Mouse (Mus musculus) hindlimb bud, embryonic 11.5 days (tissue): ENCODE measurements around the gene Rnf224.
A peak's percentile ranks its signal among the peaks of the same experiment; 100 is the strongest.
"Not testable (repeated sequence)": the region's sequence is repeated elsewhere in the genome, so short reads cannot be mapped to it uniquely, and the experiment has no call there.

Experiments
- DNase-seq: peaks from one replicate; pipeline ENCODE4 v3.0.0-alpha.2; 2012; ENCODE audit warnings: low read depth, low spot score; ENCODE audit errors: extremely low spot score

Rnf224 gene

DNA sequence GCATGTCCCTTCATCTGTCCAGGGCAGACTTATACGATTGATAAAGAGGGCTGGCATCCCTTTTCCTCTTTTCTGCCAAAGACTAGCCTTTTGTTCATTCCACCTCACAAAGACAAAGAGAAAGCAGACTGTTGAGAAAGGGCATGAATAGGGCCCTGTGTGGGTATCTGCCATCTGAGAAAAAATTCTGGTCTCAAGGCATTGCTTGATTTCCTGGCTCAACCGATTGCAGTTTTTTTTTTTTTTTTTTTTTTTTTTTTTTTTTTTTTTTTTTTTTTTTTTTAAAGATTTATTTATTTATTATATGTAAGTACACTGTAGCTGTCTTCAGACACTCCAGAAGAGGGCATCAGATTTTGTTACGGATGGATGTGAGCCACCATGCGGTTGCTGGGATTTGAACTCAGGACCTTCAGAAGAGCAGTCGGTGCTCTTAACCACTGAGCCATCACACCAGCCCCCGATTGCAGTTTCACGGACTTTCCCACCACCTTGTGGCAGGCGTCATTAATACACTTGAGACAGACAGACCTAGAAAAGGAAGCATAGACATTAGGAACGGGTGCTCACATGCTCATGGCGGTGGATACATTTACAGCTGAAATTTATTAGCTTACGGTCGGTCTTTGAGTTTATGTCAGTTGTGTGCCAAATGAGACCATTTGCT, 20.0 kb upstream of the Rnf224 start:
- DNase-seq = not testable (repeated sequence)

DNA sequence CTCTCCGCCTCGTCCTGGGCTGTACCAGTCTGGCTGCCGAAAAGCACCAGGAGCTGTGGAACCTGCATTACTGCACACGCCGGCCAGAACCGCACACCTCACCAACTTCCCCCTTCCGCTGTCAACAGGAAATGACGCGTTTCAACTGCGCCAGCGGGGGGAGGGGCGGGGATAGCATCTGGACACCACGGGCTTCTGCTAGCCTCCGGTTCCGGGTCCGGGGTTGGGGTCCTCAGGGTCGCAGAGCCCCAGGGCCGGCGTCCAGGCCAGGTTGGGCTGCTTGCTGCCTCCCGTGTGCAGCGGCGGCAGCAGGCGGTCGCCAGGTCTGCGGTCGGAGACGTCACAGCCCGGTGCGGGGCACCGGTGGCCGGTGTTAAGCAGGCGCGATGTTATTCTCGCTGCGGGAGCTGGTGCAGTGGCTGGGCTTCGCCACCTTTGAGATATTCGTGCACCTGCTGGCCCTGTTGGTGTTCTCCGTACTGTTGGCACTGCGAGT, 18.7 kb upstream of the Rnf224 start, which contains the start of gene Tmem203:
TSS of gene Tmem203 (plus strand) at position 156 of the 496 bp plus-strand sequence.
- peak; percentile 62 for DNase-seq

DNA sequence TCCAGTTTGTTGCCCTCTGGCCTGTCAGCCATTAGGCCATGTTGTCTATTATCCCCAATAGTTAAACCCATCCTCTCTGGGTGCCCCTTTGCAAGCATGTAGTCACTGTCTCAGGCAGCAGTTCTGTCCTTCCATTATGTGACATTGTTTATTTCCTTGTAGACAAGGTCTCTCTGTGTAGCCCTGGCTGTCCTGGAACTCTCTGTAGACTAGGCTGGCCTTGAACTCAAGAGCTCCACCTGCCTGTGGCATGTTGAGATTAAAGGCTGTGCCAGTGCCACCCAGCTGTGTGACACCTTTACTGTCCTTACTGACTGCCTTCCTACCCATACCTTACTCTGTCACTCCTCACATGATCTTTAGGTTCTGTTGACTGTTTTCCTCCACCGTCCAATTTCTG, 15.7 kb upstream of the Rnf224 start:
- no peak for DNase-seq

DNA sequence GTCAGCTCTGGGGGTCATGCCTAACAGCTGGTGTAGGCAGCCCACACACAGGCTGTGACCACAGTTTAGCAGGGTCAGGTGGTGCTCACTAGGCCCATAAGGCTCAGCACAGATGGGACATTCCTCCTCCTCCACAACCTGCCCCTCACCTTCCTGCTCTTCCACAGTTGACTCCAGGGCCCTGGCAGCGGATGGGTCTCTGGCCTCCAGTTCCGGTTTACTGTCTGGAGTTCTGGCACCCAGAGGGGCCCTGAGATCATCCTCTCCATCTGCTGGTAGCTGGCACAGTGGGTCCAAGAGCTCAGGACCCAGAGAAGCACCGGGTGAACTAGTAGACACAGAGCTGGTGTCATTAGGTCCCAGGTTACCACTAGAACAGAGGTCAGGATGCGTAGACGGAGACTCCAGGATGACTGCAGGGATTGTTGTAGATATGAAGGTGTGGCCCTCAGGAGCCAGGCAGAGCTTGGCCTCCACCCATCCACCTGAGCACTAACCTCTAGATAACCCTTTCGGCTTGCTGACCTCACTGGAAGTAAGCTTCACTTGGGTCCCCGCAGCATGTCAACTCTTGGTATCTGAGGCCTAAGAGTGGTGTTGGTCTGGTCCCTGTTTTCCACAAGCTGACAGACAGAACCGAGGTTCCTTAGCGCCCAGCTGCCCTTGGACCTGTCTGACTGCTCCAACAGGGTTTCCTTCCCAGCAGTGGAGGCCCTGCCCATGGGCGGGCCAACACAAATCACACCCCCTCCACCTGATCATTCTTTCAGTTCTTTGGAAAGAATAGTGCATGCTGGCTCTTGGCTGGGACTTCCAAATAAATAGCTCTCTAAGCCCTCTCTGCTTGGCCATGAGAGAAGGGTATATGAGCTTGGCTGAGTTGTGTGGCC, 9.8 kb upstream of the Rnf224 start, which contains the start of gene AL732309.1:
TSS of gene AL732309.1 (minus strand) at position 681 of the 890 bp plus-strand sequence.
- DNase-seq = no peak

DNA sequence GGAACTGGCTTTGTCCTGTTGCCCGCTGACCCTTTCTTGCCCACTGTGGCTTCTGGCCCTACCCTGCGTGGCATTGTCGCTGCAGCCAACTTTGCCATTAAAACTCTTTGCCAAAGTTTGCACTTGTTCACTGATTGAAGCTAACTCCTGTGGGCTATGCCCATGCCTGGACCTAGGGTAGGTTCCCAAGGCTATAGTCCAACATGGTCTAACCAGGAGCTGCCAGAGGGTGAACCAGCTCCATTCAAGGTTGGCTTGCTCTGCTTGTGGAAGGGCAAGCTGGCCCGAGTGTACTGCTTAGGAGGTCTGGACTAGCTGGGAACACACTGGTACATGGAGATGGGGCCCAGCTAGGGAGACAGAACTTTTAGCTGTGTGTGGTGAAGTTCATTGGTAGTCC, 7.6 kb upstream of the Rnf224 start:
- no peak for DNase-seq

DNA sequence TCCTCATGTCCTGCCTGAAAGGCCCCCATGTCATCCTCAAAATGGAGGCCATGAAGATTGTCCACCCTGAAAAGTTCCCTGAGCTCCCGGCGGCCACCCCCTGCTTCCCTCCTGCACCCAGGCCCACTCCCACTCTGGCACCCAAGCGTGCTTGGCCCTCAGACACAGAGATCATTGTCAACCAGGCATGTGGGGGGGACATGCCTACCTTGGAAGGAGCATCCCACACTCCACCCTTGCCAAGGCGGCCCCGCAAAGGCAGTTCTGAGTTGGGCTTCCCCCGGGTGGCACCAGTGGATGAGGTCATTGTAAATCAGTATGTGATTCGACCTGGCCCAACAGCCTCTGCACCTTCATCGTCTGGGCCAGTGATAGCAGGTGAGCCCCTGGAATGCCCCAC, 6.8 kb upstream of the Rnf224 start:
- DNase-seq = no peak

DNA sequence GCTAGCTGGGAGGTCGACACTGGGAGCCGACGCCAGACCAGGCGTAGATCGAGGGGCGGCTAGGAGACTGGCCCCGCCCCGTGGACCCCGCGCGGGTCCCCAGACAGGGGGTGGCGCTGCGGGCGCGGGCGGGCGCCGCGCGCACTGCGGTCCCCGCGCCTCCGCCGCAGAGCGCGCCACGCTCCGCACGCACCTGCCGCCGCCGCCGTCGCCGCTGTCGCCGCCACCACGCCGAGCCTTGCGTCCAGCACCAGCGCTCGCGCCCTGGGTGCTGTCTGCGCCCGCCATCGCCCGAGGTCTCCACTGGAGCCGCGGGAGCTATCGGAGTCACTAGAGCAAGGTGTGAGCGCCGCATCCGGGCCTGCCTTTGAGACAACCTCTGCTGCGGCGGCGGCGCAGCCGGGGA, 5.5 kb upstream of the Rnf224 start, which contains the start of the genes Rnf208 and Cysrt1:
TSS of gene Rnf208 (plus strand) at position 155 of the 406 bp plus-strand sequence.
TSS of gene Cysrt1 (minus strand) at position 352 of the 406 bp plus-strand sequence.
- no peak for DNase-seq

DNA sequence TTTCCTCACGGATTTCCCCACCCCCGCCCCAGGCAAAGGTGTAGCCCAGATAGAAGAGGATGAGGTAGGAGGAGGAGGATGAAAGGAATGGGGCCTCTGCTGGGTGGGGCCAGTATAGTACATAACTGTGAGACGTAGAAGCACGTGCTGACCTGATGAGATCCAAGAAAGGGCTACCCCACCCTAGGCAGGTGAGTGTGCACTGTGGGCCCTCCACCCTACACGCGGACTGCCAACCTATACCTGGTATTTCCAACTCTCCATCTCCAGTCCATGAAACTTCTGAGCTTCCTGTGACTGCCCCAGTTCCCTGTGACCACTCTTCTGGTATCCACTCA, 4.8 kb upstream of the Rnf224 start:
- DNase-seq = no peak

DNA sequence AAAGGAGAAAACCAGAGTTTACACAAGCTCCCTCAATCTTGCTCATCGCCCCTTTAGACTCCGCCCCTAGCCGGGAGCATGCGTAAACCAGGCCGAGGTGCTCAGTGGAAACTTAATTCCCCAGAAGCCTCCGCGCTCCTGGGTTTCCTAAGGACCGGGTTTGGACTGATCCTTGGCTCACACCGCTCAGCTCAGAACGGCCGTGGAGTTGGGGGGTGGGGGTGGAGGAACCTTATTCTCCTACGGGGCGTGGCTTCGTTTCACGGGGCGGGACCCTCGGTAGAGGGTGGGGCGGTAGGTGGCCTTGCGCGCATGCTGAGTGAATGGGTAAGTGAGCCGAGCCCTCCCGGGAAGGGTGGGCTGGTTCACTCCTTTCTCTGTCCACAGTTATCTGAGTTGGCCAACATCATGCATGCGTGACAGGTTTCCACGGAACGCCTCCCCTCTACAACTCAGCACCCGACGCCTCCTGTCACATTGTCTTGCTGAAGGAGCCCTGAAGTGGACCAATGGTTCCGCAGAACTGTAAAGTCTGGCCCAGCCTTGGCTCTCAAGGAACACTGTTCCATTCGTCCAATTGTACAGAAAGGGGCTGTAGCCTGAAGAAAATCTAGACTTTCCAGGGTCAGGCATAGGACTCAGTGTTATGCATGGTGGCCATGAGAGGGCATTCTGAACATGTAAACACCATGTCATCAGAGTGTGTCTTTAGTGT, 4.3 kb upstream of the Rnf224 start:
- DNase-seq = no peak

DNA sequence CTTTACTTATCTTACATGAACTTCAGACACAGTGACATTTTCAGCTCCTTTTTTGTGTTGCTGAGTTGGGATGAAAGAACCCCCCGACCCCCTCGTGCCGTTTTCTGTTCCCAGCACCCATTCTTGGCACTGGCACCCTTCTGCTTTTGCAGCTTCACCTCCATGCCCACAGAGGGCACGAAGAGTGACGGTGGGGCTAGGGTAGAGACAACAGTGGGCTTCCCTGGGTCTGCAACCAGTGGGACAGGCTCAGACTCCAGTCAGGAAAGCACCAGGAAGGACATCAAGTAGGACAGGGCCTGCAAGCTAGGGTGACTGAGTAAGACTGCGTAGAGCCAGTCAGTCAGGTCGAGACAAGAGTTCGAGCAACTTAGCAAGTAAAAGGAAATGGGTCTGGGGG, 3.7 kb upstream of the Rnf224 start:
- no peak for DNase-seq

DNA sequence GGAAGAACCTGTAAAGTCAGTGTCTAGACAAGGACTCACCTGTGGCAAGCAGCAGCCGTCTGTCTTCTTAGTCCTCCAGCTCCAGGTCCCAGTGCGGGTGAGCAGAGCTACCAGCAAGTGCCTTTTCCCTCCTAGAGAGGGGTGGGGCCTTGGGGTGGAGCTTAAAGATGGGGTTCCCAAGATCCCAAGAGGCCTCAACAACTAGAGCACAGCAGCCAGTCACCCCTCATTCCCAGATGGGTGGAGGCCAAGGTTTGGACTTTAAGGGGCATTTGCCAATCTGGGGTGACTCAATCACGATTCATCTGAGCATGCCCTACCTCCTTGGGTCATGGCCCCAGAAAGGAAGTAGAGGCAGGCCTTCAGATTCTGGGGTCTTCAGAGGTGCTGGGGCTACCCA, 3.2 kb upstream of the Rnf224 start:
- no peak for DNase-seq

DNA sequence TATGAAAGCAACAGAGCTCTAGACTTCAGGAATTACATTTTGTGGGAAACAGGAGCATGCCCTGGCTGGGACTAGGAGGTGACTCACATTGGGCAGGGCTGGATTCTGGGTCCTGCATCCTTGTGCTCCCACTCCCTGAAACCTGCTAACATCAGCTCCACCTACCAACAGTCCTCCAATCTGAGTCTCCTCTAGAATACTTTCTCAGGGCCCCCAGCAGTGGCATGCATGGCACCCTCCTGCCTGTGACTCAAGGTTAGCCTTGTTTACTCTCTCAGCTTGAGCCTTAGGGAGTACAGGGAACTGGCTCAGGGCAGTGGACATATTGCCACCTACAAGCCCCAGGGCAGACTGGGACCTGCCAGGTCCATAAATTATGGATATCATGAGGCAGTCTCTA, 1.5 kb upstream of the Rnf224 start:
- DNase-seq = no peak

DNA sequence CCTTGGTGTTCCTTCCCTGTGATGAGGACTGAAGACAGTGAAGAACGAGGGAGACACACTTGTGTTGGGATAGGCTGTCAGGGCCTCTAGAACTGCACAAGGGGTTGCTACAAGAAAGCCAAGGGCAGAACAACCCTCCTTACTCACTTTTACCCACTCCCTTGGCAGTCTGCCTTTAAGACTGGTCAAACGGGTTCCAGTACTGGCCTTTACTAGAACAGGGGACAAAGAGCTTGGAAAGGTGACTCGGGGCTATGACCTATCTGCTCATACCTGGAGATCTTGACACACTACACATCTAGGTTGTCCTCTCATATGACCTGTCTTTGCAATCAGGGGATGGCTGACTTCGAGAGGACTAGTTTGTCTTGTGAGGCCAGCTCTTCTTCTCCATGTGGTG, 935 bp upstream of the Rnf224 start:
- no peak for DNase-seq

DNA sequence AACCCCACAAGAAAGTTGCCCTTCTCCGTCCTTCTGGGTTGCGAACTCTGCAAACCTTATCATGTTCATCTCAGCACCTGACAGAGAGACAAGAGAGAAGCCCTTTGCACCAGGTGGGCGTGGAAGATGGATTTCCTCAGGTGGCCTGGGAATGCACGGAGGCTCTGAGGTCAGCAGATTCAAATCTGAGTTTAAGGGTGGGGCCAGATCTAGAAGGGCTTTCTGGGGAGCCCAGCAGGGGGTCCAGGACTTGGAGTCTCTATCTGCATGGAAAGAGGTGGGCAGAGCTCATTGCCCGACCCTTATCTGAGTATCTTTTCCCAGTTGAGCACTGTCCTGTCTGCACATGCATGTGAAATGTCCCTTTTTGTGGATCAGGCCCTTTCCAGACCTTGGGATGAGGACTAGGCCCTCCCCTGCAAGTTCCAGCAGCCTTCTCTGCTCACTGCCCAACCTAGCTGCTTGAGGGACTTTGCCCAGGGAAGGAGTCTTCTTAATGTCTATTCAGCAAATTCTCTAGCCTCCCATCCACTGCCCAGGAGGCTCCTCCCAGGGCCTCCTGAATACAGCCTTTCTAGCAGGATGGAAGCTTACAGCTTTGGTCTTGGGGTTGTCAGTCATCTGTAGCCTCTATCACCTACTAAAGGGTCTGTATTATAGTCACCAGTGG, 1.9 kb downstream of the Rnf224 start:
- no peak for DNase-seq

DNA sequence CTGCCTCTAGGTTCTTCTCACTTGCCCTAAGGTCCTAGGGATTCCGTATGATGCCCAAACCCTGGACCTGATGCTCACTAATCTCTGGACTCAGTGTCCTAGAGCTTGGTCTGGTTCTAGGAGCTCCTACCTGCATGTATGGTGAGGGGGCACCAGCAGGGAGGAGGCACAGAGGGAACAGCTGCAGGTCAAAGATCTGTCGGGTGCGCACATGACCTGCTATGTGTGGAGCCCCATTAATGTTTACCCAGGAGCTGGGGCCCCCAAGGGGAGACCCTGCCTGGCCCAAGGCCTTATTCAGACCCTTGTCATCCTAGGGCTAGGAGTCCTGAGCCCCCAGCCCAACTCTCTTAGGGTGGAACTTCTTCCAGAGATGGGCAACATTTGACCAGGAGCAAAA, 2.5 kb downstream of the Rnf224 start, which contains the start of gene Slc34a3:
TSS of gene Slc34a3 (minus strand) at position 315 of the 400 bp plus-strand sequence.
- DNase-seq = no peak

DNA sequence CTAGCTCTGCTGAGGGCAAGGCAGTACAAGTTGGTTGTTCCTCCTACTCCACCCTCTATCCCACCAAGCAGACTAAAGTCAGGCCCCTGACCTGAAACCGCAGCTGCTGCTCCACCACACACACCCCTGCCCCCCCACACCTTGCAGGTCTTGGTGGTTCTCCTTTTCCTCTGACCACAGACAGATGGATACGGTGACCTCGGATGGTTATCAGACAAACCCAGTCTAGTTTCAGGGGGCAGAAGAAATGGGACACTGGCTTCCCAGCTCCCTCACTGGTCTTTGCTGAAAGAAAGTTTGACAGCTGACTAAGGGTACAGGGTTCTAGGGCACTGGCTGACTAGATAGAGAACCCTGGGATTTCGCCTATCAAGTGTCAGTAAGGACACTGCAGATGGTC, 3.2 kb downstream of the Rnf224 start:
- no peak for DNase-seq

DNA sequence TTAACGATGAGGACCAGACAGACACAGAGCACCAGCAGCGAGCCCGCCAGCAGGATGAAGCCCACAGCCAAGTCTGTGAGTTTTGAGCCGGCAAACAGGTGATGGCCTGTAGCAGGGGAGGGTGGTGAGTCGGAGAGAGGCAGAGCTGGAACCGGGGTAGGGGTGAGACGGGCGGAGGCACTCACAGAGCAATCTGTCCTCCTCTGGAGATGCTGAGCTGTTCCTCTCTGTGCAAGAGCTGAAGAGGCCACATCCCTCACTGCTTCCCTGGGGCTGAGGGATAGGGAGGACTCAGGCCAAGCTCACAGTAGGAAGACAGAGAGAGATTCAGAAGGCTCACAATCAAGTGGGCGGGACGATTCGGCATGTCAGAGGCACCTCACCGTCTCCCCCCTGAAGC, 5.5 kb downstream of the Rnf224 start:
- no peak for DNase-seq

DNA sequence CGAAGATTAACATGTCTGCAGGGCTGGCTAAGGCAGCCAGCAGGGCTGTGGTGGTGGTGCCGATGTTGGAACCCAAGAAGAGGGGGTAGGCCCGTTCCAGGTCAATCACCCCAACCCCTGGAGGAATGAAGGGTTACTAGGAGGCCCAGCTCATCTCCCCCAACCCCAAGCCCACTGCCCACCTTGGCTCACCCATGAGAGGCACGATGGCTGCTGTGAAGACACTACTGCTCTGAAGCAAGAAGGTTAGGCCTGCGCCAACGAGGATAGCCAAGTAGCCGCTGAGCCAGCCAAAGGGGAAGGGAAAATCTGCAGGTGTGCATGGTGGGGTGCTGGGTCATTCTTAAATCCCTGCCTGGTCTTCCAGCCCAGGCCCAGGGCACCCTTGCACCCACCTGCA, 6.0 kb downstream of the Rnf224 start:
- no peak for DNase-seq

DNA sequence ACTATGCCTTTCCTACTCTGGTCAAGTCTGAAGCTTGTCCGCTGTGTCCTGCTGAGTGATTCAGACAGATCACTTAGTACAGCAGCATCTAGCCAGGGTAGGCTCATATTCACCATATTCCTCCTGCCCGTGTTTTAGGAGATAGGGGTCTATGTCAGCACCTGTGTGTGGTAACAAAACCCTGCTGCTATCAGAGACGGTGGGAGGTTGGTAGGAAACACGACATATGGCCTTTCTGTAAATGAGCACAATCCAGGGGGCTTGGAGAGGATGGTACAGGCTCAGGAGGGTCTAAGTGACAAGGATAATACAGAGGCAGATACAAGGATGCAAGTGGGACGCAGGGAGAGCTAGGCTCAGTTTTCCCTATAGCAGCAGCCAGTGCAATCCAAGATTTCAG, 7.0 kb downstream of the Rnf224 start:
- DNase-seq = no peak

DNA sequence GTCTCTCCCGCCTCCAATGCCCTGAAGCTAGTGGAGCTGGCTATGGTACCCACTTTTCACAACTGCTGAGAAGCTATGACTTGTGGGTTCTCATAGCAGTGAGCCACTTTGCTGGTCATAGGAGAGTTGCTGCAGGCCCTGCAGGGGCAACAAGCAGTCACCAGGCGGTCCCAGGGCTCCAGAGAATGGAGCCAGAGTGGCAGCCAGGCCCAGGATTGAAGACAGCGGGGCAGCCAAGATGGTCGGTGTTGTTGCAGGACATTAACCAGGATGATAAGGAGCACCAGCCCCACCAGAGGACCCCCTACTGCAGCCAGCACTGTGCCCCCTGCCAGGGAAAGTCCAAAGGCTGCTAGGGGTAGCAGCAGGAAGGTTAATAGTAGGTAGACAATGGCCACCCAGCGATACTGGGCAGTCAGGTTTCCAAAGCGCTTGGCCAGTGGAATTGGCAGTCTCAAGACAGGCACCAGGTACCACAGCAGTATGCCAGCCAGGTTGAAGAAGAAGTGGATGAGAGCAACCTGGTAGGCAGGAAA, 7.5 kb downstream of the Rnf224 start:
- no peak for DNase-seq
